Mouse (Mus musculus): ENCODE measurements around the gene Oas2.

DNA sequence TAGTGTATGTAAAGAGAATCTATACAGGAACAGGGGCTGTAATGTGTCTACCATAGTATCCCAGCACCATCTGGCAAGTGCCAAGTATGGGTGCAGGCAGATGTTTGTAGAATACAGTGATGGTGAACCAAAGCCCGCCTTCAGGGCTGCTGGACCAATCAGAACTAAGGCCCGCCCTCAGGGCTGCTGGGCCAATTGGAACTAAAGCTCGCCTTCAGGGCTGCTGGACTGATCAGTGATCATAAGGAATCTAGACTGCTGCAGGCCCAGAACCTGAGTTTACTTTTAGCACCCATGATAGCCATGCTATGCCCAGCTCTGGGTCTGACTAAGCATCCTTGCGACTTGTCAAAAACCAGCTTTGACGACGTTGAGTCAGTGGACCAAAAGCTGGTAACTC, 12.2 kb upstream of the Oas2 start:
- TF ChIP-seq ZNF384 (IDR thresholded peaks at IDR 0.05; ENCODE audit: low read depth, low read length) (no peak), ZC3H11A (IDR thresholded peaks at IDR 0.05; ENCODE audit: borderline replicate concordance, low read depth, low read length) (no peak), HCFC1 (IDR thresholded peaks at IDR 0.05; ENCODE audit: borderline replicate concordance, insufficient read depth, low read length) (no peak)

Data from ES-E14 (cell line).